Mouse (Mus musculus) olfactory bulb, adult 2 months (tissue): ENCODE data around the gene Xpnpep2.

ENCODE experiments used
- CTCF ChIP-seq: fragments of 200-500 bp; IDR thresholded peaks from 2 replicates; pipeline ENCODE4 v1.5.1; 2012; ENCODE audit warnings: low read depth, mild to moderate bottlenecking, low read length, moderate library complexity; ENCODE audit not compliant: insufficient read depth
- POLR2A ChIP-seq: fragments of 200-500 bp; IDR thresholded peaks from 2 replicates; pipeline ENCODE4 v1.6.1; 2012; ENCODE audit warnings: mild to moderate bottlenecking, low read depth, low read length, moderate library complexity; ENCODE audit not compliant: insufficient read depth

DNA sequence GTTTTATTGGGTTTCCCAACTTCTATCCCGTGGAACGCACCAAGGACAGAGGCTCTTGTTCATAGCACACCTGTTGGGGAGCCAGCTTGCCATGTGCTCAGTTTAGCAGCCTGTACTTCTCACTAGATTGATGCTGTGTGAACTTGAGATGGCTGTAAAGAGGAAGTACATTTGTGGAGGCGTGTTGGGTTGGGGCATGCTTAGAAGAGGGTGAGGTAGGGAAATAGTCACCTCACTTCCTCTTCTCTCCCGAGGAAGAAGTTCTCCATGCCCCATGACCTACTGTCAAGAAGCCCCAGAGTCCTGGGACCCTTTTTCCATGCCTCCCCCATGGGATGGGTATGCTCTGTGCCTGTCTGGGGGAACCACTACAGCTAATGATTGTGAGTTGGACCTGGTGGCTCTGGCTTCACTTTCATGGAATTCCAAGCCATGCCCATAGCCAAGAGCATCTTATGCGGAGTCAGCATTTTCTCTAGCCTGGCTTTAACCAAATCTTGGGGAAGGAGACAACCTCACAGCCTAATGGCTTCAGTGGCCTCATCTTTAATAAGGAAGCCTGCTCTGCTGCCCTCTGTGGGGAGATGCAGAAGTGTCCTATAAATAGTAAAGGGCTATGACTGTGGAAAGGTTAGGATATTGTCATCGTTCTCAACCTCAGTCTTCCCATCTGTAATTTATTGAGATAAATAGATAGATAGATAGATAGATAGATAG lies 19.1 kb downstream of the Xpnpep2 start:
- TF ChIP-seq CTCF (no peak), POLR2A (no peak)
